Mouse (Mus musculus) kidney, adult 11 months (tissue): Measurements from ENCODE around the gene Mta1.
A peak's percentile ranks its signal among the peaks of the same experiment; 100 is the strongest.

Source experiments
- DNase-seq: peaks from one replicate; pipeline ENCODE4 v3.0.0; 2022

The Mta1 gene

GRCm38 (mm10) chr12:113151046-113151445, 53.0 kb downstream of the Mta1 start:
- no peak for DNase-seq

GRCm38 (mm10) chr12:113151661-113152271, 53.7 kb downstream of the Mta1 start:
- DNase-seq: peak; percentile 36

GRCm38 (mm10) chr12:113152272-113152661, 54.2 kb downstream of the Mta1 start:
- no peak for DNase-seq

GRCm38 (mm10) chr12:113152991-113153525, 55.0 kb downstream of the Mta1 start:
- no peak for DNase-seq

- DNase-seq: no peak
These were observed 55.9 kb downstream of the Mta1 start for GRCm38 (mm10) chr12:113153971-113154370.

GRCm38 (mm10) chr12:113154747-113155075, 56.6 kb downstream of the Mta1 start:
- no peak for DNase-seq

- peak; percentile 70 for DNase-seq
These were observed 57.1 kb downstream of the Mta1 start for GRCm38 (mm10) chr12:113155076-113155771.

- peak; percentile 99 for DNase-seq
These were observed 57.9 kb downstream of the Mta1 start, which contains the start of gene Tedc1 for GRCm38 (mm10) chr12:113155887-113156539. TSS of gene Tedc1 (plus strand) at chr12:113156421.

GRCm38 (mm10) chr12:113156540-113156929, 58.5 kb downstream of the Mta1 start:
- no peak for DNase-seq

GRCm38 (mm10) chr12:113157002-113157401, 58.9 kb downstream of the Mta1 start:
- DNase-seq: no peak

GRCm38 (mm10) chr12:113157521-113157920, 59.4 kb downstream of the Mta1 start:
- no peak for DNase-seq

- no peak for DNase-seq
These were observed 59.9 kb downstream of the Mta1 start for GRCm38 (mm10) chr12:113157971-113158370.

GRCm38 (mm10) chr12:113163561-113164006, 65.5 kb downstream of the Mta1 start:
- no peak for DNase-seq

- DNase-seq: no peak
These were observed 70.0 kb downstream of the Mta1 start for GRCm38 (mm10) chr12:113168031-113168536.

GRCm38 (mm10) chr12:113176960-113177725, 79.1 kb downstream of the Mta1 start:
- no peak for DNase-seq

- no peak for DNase-seq
These were observed 82.9 kb downstream of the Mta1 start for GRCm38 (mm10) chr12:113181020-113181419.

GRCm38 (mm10) chr12:113184945-113185344, 86.9 kb downstream of the Mta1 start:
- DNase-seq: no peak

GRCm38 (mm10) chr12:113185442-113186291, 87.6 kb downstream of the Mta1 start, which contains the start of gene Tmem121:
TSS of gene Tmem121 (plus strand) at chr12:113185930.
- DNase-seq: no peak

- DNase-seq: no peak
These were observed 88.4 kb downstream of the Mta1 start for GRCm38 (mm10) chr12:113186326-113187010.
